Mouse (Mus musculus) lung, postnatal 36 days (tissue): ENCODE data around the gene Asic2.
A peak's percentile ranks its signal among the peaks of the same experiment; 100 is the strongest.

Source experiments
- DNase-seq: peaks from one replicate; pipeline ENCODE4 v3.0.0; 2022; ENCODE audit warnings: mixed read lengths

Gene Asic2

DNA sequence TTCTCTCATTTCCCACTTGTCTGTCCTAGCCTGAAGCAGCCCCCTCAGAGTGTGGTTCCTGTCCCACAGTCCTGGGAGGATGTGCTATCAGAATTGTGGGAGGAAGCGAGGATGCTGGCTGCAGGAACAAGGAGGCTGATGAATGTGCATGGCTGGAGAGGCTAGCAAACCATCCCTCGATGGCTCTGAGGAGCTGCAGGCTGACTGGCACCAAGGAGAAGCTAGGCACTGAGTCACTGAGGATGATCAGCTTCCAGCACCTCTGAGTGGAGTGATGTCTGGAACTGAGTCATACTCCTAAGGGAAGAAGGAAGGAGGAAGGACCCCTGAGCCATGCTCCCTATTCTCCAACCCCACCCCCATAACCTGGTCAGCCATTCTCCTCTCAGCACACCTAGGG lies 246.2 kb downstream of the Asic2 start:
- no peak for DNase-seq

DNA sequence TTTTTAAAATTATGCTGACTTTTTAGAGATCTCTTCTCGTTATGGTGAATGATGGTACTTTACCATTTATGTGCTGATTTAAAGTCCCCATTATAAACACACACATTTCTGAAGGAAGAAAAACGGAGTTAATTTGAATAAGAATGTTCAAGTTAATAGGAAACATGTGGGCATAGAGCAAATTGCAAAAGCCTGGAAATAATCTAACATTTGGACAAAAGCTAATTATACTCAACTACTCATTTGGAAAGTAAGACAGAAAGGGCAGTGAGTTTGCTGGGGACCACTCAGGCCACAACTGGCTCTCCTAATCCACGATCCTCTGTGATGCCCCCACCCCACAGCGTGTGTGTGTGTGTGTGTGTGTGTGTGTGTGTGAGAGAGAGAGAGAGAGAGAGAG lies 253.5 kb downstream of the Asic2 start:
- DNase-seq: no peak

DNA sequence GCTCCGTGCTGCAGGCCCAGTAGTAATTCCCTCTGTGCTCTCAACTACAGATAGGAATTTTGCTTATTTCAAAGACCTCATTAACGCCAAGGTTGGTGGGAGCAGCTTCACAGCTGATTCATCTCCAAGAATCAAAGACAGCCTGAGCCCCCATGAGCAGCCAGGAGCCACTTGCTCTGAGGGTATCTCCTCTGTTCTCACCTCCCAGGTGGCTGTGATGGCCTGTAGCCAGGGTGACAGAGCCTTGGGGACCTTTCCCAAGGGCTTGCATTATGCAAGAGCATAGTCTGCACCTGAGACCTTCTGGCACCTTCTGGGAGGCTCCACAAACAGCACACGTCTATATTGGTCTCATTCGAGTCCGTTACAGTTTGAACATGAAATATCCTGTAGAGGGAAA lies 261.3 kb downstream of the Asic2 start:
- DNase-seq: no peak

DNA sequence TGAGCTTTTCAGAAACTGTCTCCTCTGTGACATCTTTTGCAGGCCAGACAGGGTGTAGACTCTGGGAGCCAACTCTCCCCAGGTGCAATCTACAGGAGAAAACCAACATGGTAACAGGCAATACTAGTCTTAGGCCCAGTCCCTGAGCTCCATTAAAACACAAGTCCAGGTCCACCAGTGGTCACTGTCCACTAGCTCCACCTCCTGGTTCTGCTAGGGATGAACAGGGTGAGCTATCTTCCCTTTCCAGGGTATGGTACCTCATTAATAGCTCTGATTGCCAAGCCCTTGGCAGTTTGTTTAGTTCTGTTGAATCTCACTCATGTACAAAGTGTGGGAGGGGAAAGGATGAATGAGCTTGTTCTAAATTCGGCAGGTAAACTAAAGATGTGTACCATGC lies 270.2 kb downstream of the Asic2 start:
- no peak for DNase-seq

DNA sequence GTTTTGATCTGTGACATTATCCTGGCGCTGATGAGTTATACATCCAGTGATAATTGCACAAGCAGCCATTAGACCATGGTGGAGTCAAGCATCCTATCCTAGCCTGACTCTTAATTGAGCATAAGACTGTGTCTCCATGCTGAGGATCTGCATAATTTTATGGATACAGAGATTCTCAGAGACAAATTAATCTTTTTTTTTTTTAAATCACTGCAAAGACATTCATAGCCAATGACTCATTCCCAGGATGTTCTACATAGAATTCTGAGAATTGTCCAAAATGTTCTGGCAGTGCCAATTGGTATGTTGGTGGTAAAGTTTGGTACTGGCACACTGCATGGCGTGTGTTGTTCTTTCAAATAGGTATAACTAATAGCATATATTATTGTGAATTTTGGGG lies 272.8 kb downstream of the Asic2 start:
- no peak for DNase-seq

DNA sequence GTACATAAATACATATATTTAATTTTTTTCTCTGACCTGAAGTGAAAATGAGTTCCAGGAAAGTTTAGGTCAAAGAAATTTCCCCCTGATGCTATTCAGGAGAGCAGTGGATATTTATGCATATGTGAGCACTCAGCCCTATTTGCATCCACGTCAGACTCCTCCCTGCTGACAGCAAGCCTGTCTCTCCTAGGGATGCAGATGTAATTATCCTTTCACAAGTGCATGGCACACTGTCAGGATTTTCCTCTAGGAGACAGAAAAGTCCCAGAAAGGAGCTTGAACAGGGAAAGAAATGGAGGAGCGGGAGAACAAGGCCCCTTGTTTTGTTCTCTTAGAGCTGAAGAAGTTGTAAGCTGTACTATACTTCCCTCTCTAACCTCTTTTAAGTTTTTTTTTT lies 287.7 kb downstream of the Asic2 start:
- no peak for DNase-seq

DNA sequence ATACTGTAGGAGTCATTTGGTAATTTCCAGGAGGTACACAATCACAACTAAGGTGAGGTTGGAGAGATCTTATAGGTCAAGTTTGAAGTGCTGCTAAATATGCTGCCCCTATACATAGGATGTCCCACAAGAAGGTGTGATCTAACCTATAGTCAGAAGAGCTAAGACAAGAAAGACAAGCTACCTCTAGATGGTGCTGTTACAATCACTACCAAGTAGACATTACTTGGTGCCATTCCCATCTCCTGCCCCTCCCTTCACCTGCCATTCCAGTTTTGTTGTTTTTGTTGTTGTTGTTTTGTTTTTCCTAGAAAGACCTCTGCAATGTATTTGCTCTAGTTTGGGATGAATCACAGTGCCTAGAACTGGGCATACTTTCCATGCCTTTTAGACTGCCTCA lies 296.5 kb downstream of the Asic2 start:
- no peak for DNase-seq

DNA sequence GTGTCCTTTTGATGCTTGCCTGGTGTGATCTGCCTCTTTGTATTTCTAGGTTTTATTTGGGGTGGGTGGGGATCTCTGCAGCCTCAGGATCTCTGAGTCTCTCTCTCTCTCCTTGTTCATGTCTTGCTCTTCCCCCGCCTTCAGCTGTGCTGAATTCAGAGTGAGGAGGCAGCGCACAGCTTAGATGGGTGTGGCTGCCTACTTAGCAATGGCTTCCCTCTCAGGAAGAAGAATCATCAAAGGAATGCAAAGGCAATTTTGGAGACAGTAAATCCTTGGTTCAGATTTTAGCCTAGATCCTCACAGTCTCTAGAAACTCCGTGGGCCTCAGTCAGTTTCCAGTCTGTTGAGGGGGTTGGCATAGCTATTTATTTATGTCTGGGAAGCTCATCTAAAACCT lies 297.8 kb downstream of the Asic2 start:
- no peak for DNase-seq

DNA sequence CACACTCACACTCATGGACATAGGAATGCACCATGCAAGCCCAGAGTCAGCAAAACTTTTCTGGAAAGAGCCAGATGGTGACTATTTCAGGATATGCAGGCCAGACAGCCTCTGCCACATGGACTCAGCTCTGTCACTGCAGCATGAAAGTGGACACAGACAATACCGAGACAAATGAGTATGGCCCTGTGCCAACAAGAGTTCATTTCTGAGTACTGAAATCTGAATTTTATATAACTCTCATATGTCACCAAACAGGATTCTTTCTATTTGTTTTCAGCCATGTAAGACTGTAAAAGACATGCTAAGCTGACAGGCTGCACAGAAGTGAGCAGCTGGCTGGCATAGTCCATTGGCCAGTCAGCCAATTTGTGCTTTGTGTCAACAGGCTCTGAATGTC lies 309.4 kb downstream of the Asic2 start:
- no peak for DNase-seq

DNA sequence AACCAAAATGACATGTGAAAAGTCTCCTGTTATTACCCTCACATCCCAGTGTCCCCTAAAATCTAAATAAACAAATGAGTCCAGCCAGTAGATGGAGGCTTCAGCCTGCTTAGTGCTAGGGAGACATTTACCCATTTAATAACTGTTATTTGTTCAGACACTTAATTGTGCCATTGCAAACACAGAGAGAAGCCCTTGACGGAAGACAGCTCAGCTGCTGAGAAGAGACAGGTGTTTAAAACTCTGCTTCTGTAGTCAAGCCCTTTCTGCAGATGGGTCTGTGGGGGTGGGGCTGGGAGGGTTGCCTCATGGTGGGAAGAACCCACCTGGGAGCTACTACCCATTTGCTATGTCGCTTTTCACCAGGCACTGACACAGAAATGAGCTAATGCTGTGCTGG lies 311.1 kb downstream of the Asic2 start:
- no peak for DNase-seq

DNA sequence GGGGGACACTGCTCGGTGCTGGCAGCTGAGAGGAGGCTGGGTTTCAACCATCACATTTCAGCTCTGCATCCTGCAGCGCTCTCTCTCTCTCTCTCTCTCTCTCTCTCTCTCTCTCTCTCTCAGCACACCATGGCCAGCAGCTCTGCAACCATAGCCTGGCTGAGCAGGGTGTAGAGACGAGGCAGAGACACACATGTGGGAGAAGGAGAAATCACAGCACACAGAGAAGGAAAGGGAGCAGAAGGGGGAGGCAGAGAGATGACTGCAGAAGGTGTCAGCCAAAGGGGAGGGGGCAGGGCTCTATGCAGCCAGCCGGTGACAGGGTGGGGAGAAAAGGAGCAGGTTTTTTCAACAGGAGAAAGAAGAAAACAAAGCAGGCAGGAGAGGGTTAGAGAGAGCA lies 320.4 kb downstream of the Asic2 start:
- no peak for DNase-seq

DNA sequence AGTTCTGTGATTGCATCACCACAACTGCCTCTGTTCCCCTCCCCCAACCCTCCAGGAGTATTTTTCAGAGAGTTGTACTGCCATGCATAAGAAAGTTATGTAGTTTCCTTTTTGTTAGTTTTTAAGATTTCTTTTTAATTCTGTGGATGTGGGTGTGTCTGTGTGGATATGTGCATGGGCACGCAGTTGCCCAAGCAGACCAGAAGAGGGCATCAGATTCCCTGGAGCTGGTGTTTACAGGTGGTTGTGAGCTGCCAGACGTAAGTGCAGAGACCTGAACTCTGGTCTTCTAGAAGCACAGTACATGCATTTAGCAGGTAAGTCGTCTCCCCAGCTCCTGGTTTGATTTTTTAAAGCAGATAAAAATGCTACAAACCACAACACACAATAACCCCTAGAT lies 322.7 kb downstream of the Asic2 start:
- no peak for DNase-seq

DNA sequence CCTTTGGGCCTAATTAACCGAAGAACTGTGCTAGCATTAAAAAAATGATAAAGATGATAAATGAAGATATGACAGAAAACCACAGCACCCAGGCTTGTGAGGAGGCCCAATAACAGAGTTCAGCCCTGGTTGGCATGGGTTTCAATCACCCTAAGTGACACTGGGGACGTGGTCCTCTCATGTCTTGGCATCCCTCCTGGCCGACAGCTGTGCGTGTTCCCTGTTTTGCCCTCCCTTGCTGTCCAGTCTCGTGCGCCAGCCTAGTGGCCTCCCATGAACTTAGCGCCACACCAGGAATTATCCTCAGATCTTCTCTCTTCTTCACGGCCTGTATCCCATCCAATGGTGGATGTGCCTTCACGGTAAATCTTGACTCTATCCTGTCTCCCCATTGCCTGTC lies 331.9 kb downstream of the Asic2 start:
- no peak for DNase-seq

DNA sequence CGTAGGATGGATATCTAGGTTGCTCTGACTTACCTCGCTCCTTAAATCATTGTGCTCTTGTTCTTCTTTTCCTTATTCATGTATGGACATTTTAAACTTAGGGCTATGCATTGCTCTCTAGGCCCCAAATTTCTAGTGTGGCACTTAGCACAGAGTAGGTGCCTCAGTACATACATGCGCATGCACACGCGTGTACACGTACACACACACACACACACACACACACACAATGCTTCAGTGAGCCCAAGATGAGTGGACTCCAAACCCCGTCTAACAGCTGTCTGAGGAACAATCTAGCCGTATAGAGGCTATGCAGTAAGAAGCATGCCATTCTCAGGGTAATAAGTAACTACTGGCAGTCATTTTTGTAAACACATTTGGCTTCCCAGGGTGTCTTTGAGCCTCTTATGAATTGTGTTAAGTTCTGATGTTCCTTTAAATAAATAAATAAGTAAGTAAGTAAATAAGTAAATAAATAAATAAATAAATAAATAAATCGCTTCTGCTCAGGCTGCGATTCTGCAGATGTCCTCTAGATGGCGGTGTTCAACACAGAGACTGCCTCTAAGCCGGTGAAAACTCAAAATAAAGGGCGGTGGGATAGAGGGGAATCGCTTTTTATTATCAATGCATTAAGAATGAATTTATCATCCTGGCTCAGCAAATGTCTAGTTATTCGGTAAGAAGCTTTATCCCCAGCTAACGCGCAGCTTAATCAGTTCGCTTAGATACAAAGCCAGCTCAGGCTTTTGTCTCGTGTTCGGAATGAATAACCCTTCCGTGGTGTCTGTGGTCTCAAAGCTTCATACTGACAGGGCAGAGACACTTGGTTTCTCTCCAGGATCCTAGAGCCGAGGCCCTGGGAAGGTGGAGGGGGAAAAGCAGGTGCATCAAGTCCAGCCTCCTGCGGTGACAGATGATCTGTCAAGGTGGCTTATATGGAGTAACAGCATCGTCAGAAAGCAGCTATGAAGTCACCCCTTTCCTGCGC lies 333.6 kb downstream of the Asic2 start:
- peak; percentile 45 for DNase-seq

DNA sequence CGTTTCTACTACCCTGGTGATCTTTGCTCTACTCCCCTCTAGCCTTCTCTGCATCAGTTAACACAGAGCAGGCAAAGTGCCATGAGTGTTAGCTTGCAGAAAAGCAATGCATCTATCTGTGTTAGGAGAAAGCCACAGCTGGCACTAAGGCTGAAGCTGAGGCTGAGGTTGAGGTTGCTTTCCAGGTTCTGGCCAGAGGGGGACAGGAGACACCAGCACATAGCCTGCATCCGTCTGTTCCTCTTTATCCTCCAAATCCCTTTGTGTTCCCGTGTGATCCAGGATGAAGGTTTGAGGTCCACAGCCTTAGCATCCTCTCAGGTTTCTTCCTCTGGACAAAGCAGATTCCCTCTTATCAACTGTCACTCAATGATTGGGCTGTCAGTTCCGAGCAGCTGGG lies 343.1 kb downstream of the Asic2 start:
- DNase-seq: no peak

DNA sequence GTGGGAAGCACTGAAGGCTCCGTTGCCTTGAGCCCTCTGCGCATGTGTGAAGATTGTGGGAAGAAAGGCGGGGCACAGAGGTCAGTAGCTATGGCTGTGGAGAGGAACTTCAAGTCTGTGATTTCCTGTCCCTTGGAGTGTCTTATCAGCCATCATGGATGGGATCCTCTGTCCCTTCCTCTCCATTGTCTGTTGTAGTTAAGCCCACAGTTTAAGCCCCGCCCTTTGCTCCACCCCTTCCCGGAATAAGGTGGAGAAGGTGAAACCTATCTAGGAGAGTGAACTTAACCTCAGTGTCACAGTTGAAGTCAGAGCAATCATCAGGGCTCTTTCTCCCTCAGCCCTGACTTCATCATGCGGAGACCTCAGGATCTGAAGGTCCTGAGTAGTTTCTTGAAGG lies 347.7 kb downstream of the Asic2 start:
- no peak for DNase-seq

DNA sequence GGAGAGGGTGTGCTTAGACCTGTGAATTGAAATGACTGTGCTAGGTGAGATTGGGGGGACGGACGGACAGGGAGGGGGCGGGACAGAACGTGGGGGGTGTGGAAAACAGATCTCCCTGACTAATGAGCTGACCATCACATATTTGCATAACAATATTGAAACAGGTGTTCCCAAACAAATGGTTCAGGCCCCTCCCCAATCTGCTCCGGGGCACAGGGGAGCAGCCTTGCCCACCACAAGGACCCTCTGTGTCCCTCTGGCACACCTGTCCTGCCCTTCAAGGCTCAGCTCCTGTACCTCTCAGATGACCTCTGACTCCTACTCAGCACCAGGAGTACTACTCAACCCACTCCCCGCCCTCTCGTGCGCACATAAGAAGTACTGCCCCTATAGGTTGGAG lies 351.8 kb downstream of the Asic2 start:
- no peak for DNase-seq

DNA sequence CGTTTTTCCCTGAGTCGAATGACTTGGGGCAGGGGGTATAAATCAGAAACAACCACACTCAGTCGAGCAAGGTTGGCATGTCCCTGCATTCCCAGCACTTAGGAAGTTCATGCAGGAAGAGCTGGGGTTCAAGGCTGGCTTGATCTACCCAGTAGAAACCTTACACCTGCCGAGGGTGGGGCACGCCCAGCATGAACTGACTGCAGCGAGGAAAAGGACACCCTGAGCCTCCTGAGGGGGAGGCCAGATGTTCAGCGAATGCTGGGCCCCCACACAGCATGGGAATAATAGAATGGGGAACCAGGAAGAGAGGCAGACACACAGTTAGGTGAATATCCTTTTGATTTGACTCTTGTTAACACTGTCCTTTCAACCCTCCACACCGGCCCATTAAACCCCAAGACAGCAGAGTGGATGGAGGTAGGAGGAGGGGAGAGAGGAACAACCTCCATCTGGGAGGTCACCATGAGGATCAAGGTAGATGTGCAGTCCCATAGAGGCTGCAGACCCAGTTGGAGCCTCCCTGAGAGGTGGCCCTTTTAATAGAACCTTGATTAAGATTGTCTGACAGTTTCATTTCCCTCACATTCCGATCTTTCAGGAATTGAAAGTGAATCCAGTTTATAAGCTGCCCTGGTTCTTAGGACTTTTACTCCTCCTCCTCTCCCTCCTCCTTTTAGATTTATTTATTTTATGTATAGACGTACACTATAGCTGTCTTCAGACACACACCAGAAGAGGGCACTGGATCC lies 354.2 kb downstream of the Asic2 start:
- no peak for DNase-seq

DNA sequence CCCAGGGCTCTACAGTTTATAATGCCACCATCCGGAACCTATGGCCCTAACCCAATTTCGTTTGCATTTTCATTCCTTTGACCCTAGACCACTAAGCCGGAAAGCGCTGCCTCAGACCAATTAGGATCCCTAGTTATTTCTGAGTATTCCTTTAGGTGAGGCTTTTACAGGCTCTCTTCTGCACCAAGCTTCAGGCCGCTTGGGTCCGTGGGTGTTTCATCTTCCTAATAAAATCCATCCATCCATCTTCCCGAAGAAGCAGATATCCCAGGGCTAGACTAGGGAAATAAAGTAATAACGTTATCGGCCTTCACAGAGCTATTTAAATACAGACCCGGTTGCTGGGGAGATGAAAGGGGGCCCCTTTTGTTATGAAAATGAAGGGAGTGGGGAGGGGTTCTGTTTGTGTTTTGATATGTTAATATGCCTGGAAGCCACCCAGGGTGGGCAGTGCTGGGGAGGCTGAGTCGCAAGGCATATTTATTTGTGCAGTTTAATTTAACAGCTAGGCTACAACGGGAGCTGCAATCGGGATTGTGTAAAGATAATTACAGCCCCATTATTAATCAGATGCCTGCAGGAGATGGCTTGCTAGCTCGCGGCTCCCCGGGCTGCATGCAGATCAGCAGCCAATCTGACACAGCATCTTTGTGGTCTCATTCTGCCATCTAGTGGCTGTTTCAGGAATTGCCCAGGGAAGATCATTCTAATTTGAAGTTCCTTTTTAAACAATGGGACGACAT lies 355.3 kb downstream of the Asic2 start:
- peak; percentile 89 for DNase-seq

DNA sequence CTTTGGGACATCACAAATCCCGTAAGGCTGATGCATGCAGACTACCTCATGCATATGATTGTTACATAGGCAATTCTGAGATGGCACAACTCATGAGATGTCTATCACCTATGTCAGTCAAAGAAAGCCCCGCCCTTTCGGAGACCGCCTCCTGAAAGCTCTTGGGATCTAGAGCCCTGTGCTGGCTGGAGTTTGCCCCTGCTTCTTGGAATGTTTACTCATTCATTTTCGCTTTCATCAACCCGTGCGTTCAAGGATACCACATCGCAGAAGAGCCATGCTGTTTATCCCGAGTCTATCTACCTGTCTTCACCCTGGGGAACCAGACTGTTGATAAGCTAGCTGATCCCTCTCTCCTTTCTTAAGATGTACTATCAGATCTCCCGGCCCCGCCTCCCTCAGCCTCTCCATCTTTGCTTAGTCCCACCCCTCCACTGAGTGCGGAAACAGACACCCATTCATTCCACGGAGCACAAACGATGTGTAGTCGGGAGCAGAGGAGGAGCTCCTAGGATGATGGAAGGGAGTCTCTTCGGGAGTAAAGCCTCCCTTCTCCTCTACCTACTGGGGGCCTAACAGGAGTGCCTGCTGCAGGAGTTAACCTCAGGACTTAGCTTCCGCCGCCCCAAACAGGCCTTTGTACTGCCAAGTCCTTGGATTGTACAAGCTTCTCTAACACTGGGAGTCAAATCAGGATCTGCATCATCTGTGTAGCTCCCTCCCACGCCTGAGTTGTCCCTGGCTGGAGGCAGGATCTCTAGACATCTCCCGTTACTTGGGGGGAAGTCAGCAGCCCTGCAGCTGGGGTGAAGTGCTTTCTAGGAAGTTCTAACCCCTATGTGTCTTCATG lies 356.1 kb downstream of the Asic2 start:
- DNase-seq: no peak

DNA sequence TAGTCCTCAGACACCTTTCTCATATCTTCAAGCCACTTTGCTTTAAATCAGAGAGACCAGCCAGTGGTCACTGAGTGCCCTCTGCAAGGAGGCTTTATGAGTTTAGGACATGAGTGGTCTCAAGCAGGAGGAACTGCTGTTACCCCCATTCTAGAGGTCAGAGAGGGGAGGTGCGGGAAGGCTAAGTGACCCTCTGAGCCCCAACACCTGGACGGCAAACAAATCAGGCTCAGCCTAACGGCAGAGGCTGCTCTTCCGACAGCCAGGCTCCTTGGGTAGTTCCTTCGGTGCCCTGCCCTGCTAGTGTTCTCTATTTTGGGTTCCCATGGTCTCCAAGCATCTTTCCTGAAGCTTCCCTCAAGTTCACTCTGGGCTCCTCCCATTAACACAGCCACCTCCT lies 357.8 kb downstream of the Asic2 start:
- no peak for DNase-seq

DNA sequence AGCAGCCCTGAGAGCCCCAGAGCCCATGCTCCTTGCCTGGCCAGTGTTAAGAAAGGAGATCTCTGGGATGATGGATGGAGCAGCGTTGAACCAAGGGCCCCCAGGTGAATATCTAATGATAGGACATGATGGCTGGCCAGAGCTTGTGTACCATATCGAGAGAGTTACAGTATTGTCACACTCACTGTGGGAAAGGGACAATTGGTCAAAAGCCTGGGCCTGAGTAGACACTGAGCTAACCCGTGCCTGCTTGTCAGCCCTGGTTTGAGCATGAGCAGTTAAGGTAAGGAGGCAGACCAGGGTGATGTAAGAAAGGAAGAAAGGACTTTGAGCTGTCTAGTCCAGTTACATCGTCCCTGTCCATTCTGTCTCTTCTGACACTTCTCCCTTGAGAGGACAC lies 365.3 kb downstream of the Asic2 start:
- no peak for DNase-seq

DNA sequence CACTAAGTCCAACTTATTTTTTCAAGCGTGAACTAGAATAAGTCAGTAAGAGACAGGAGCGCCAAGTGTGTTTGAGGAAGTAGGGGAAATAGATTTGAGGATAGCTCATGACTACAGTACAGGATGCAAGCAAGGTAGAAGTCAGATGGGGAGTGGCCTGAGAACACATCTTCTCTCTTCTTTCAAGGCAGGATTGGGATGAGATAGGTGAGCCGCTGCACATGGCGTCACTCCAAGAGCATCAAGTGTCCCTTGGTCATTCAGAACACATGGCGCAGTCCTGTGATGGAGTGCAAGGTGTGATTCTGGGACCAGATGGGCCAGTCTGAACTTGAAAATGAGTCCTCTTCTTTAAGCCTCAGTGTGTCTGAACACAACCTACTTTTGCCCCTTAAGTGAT lies 366.5 kb downstream of the Asic2 start:
- no peak for DNase-seq
